Mouse (Mus musculus) myocyte (in vitro differentiated cells): ENCODE measurements around the gene Ube2l3.

Experiments used
- MAX ChIP-seq: IDR thresholded peaks from one replicate; pipeline ENCODE4 v1.6.1; 2011; ENCODE audit warnings: low read depth, mild to moderate bottlenecking, control low read depth
- MYOD1 ChIP-seq, 3 experiments: IDR thresholded peaks; one replicate each; pipeline ENCODE4 v1.6.1; 2011; ENCODE audit warnings: control low read depth in 2 of 3, low read depth in 2 of 3, mild to moderate bottlenecking in 2 of 3, moderate library complexity in 1 of 3; ENCODE audit not compliant: insufficient read length in 2 of 3, control insufficient read depth in 1 of 3
- POLR2AphosphoS2 ChIP-seq: IDR thresholded peaks from one replicate; pipeline ENCODE4 v1.6.1; 2011; ENCODE audit warnings: low read depth, control low read depth; ENCODE audit not compliant: insufficient read length

- no peak for TF ChIP-seq MYOD1 (IDR thresholded peaks at IDR 0.05; ENCODE audit: control insufficient read depth in 1 of 3, insufficient read length in 2 of 3, low read depth in 2 of 3)
- no peak for TF ChIP-seq POLR2AphosphoS2
- TF ChIP-seq MAX: no peak
Measured at GRCm38 (mm10) chr16:17209404-17209960, 7.0 kb upstream of the Ube2l3 start.
